Mouse (Mus musculus): ENCODE results near the gene Lclat1.
"Not testable (repeated sequence)": the region's sequence is repeated elsewhere in the genome, so short reads cannot be mapped to it uniquely, and the experiment has no call there.

The Lclat1 gene

GRCm38 (mm10) chr17:73237178-73237853, 129.5 kb downstream of the Lclat1 start:
- in situ Hi-C loops (cut with MboI, MseI): no loop called here

- in situ Hi-C loops (cut with MboI, MseI): no loop called here
These were observed 130.7 kb downstream of the Lclat1 start for GRCm38 (mm10) chr17:73238501-73238900.

- in situ Hi-C loops (cut with MboI, MseI): no loop called here
These were observed 133.5 kb downstream of the Lclat1 start for GRCm38 (mm10) chr17:73241085-73241848.

- in situ Hi-C loops (cut with MboI, MseI): no loop called here
These were observed 135.9 kb downstream of the Lclat1 start for GRCm38 (mm10) chr17:73243676-73244075.

GRCm38 (mm10) chr17:73244596-73244995, 136.8 kb downstream of the Lclat1 start:
- in situ Hi-C loops (cut with MboI, MseI): no loop called here

- in situ Hi-C loops (cut with MboI, MseI): no loop called here
These were observed 137.4 kb downstream of the Lclat1 start for GRCm38 (mm10) chr17:73245089-73245684.

GRCm38 (mm10) chr17:73246036-73246435, 138.3 kb downstream of the Lclat1 start:
- in situ Hi-C loops (cut with MboI, MseI): no loop called here

GRCm38 (mm10) chr17:73246926-73247325, 139.1 kb downstream of the Lclat1 start:
- in situ Hi-C loops (cut with MboI, MseI): no loop called here

GRCm38 (mm10) chr17:73247758-73248157, 140.0 kb downstream of the Lclat1 start:
- in situ Hi-C loops (cut with MboI, MseI): no loop called here

- in situ Hi-C loops (cut with MboI, MseI): no loop called here
These were observed 142.8 kb downstream of the Lclat1 start for GRCm38 (mm10) chr17:73250488-73251141.

GRCm38 (mm10) chr17:73251142-73251502, 143.3 kb downstream of the Lclat1 start:
- in situ Hi-C loops (cut with MboI, MseI): no loop called here

- in situ Hi-C loops (cut with MboI, MseI): no loop called here
These were observed 144.2 kb downstream of the Lclat1 start for GRCm38 (mm10) chr17:73251812-73252608.

- in situ Hi-C loops (cut with MboI, MseI): no loop called here
These were observed 145.6 kb downstream of the Lclat1 start for GRCm38 (mm10) chr17:73253291-73253969.

GRCm38 (mm10) chr17:73255801-73256200, 148.0 kb downstream of the Lclat1 start:
- in situ Hi-C loops (cut with MboI, MseI): no loop called here

- in situ Hi-C loops (cut with MboI, MseI): no loop called here
These were observed 150.8 kb downstream of the Lclat1 start for GRCm38 (mm10) chr17:73258620-73259019.

GRCm38 (mm10) chr17:73259258-73259657, 151.5 kb downstream of the Lclat1 start:
- in situ Hi-C loops (cut with MboI, MseI): not testable (repeated sequence)

GRCm38 (mm10) chr17:73262558-73262957, 154.8 kb downstream of the Lclat1 start:
- in situ Hi-C loops (cut with MboI, MseI): no loop called here

- in situ Hi-C loops (cut with MboI, MseI): no loop called here
These were observed 155.3 kb downstream of the Lclat1 start for GRCm38 (mm10) chr17:73263077-73263501.

GRCm38 (mm10) chr17:73270871-73271796, 163.3 kb downstream of the Lclat1 start:
- in situ Hi-C loops (cut with MboI, MseI): loop anchor here (5.0 to 10.0 kb wide), 3 partner anchors 164 to 1716 kb away; partner anchors contain the start of genes Lclat1 and Spdya

Data from T-helper 2 cell (primary cell).